12 mouse cellular contexts compared by ENCODE assay signal in genomic region chr9:60316510-60316909, GRCm38 (mm10).
A peak's percentile ranks its signal among the peaks of the same experiment; 100 is the strongest.
DNase-seq lines count a peak whose midpoint lies in the region; ATAC-seq and TF ChIP-seq lines count a peak whose summit lies in the region.
"Had no signal": no experiment of that assay in that cellular context is flagged by ENCODE, and none has a peak within 500 bp of the region (broad histone marks: within the 10 kb centered on the region; RNA-seq: fewer than 3 reads in every experiment).

No protein-coding gene starts in this region.

- TF ChIP-seq CTCF in heart, adult 2 months (IDR thresholded peaks at IDR 0.05): no peak

- H3K36me3 ChIP-seq in heart, adult 2 months (ENCODE audit: control insufficient read depth, insufficient read depth, low read length): peaks cover 3% of the 10 kb centered on the region; the same call in 1 of the 2 replicates
- H3K36me3 ChIP-seq in intestine, embryonic 16.5 days (ENCODE audit: control insufficient read depth, insufficient read depth, low read length): no peaks in the 10 kb centered on the region

- no peak overlapping the region for H3K9ac ChIP-seq in heart, adult 2 months (ENCODE audit: low read depth, low read length)
- no peak overlapping the region for H3K9ac ChIP-seq in intestine, embryonic 16.5 days (ENCODE audit: low read depth, low read length)
- H3K9ac ChIP-seq: liver, embryonic 14.5 days had no signal

- H3K4me3 ChIP-seq in heart, adult 2 months: no peak overlapping the region
- H3K4me3 ChIP-seq in intestine, embryonic 16.5 days (ENCODE audit: low read length): no peak overlapping the region
- H3K4me3 ChIP-seq: erythroblast, embryonic 14.5 days; myocyte had no signal

- ATAC-seq in intestine, embryonic 16.5 days: no peak

- TF ChIP-seq POLR2A in heart, adult 2 months (IDR thresholded peaks at IDR 0.05; ENCODE audit: insufficient read depth, low read depth, low read length): no peak

- intact Hi-C loops in heart, adult 2 months (cut with DNase I): no loop called here
- intact Hi-C loops in heart, postnatal 25 days (cut with DNase I): no loop called here
- intact Hi-C loops in left cerebral cortex, postnatal 4 days (cut with DNase I): no loop called here

- H3K4me1 ChIP-seq in heart, adult 2 months (ENCODE audit: control insufficient read depth, insufficient read depth, low read length): peaks cover 21% of the 10 kb centered on the region
- H3K4me1 ChIP-seq in intestine, embryonic 16.5 days (ENCODE audit: control insufficient read depth, insufficient read depth, low read length): peaks cover 38% of the 10 kb centered on the region

- 32% methylated on average over 5 of the region's 5 CpGs for WGBS in heart, adult 2 months
- WGBS in intestine, embryonic 16.5 days: 51% methylated on average over 5 of the region's 5 CpGs

- no peaks in the 10 kb centered on the region for H3K27me3 ChIP-seq in heart, adult 2 months (ENCODE audit: control insufficient read depth, insufficient read depth, low read length)
- no peaks in the 10 kb centered on the region for H3K27me3 ChIP-seq in intestine, embryonic 16.5 days (replicated peaks; ENCODE audit: control insufficient read depth, insufficient read depth, low read length)

- H3K79me2 ChIP-seq in heart, adult 2 months (replicated peaks; ENCODE audit: control insufficient read depth, insufficient read depth, low read length): no peaks in the 10 kb centered on the region

- no peak overlapping the region for H3K4me2 ChIP-seq in intestine, embryonic 16.5 days (ENCODE audit: low read depth, low read length)

- no peaks in the 10 kb centered on the region for H3K9me3 ChIP-seq in intestine, embryonic 16.5 days (ENCODE audit: control insufficient read depth, low read length)

- H3K27ac ChIP-seq in heart, adult 2 months: peak overlapping the region; percentile 51
- H3K27ac ChIP-seq in intestine, embryonic 16.5 days (ENCODE audit: low read length): peak overlapping the region; percentile 68; the same call in 1 of the 2 replicates
- H3K27ac ChIP-seq: liver, embryonic 14.5 days had no signal

- TF ChIP-seq EP300 in heart, adult 2 months (IDR thresholded peaks at IDR 0.05; ENCODE audit: insufficient read depth, low read depth, low read length): no peak

- peak in 1 of 2 experiments; percentile 63 for DNase-seq in heart, adult 2 months
- DNase-seq in heart, postnatal 25 days (ENCODE audit: low spot score): no peak
- peak; percentile 55 for DNase-seq in gastrocnemius, adult 18-20 months (ENCODE audit: low spot score)
- peak; percentile 25 for DNase-seq in heart, adult 8-10 months (ENCODE audit: low spot score)
- no peak for DNase-seq in embryo, embryonic 11 days
- no peak for DNase-seq in left cerebral cortex, adult 11 months (ENCODE audit: low spot score)
- DNase-seq in left cerebral cortex, postnatal 4 days: no peak
- DNase-seq: cerebellum, adult 8-10 months had no signal

Comparison
In these comparisons a context has a peak if more than half of its experiments do, and no peak if none do; other contexts are left out.
1. DNase-seq: peak in gastrocnemius, adult 18-20 months (single experiment) and heart, adult 8-10 months (single experiment); none in heart, postnatal 25 days (single experiment), embryo, embryonic 11 days (single experiment), left cerebral cortex, adult 11 months (single experiment) and left cerebral cortex, postnatal 4 days (single experiment).